Mouse (Mus musculus): ENCODE data around the gene Mrpl45. TPM values are rescaled to one million over a fixed set of nuclear protein-coding genes. Genes with fewer than 3 reads are reported as not detected.
A peak's percentile ranks its signal among the peaks of the same experiment; 100 is the strongest.
"Not testable (repeated sequence)": the region's sequence is repeated elsewhere in the genome, so short reads cannot be mapped to it uniquely, and the experiment has no call there.

The Mrpl45 gene
- polyA plus RNA-seq, 1 experiment from 2014 or later = 65.4 TPM

GRCm38 (mm10) chr11:97321894-97322600 lies 6.5 kb downstream of the Mrpl45 start:
- H3K36me3 ChIP-seq (ENCODE audit: control insufficient read depth, insufficient read depth, low read length) = peaks cover 21% of the 10 kb centered on the region
- H3K4me2 ChIP-seq (ENCODE audit: low read depth, low read length); H3K9ac ChIP-seq (ENCODE audit: low read depth, low read length); H3K9me3 ChIP-seq (ENCODE audit: control insufficient read depth, low read length); H3K4me1 ChIP-seq (ENCODE audit: control insufficient read depth, insufficient read depth, low read length); H3K27ac ChIP-seq (ENCODE audit: low read length); H3K27me3 ChIP-seq (replicated peaks; ENCODE audit: control insufficient read depth, insufficient read depth, low read length); H3K4me3 ChIP-seq (ENCODE audit: low read length): not testable (repeated sequence)
- ATAC-seq = 0 out of 2 replicates have a peak, but pooled peaks have one; percentile 23
- 82% methylated on average over 8 of the region's 8 CpGs for WGBS

GRCm38 (mm10) chr11:97325224-97325623 lies 9.7 kb downstream of the Mrpl45 start:
- Histone ChIP-seq H3K27me3 (replicated peaks; ENCODE audit: control insufficient read depth, insufficient read depth, low read length) (no peaks in the 10 kb centered on the region), H3K9me3 (ENCODE audit: control insufficient read depth, low read length) (no peaks in the 10 kb centered on the region), H3K9ac (ENCODE audit: low read depth, low read length) (no peak overlapping the region), H3K4me2 (ENCODE audit: low read depth, low read length) (no peak overlapping the region), H3K36me3 (ENCODE audit: control insufficient read depth, insufficient read depth, low read length) (peaks cover 37% of the 10 kb centered on the region), H3K4me3 (ENCODE audit: low read length) (no peak overlapping the region), H3K4me1 (ENCODE audit: control insufficient read depth, insufficient read depth, low read length) (no peaks in the 10 kb centered on the region), H3K27ac (ENCODE audit: low read length) (no peak overlapping the region)
- WGBS = 78% methylated on average over 1 of the region's 1 CpGs
- no peak for ATAC-seq

- peaks cover 37% of the 10 kb centered on the region for H3K36me3 ChIP-seq (ENCODE audit: control insufficient read depth, insufficient read depth, low read length)
- no peak overlapping the region for H3K9ac ChIP-seq (ENCODE audit: low read depth, low read length)
- WGBS = 26% methylated on average over 9 of the region's 9 CpGs
- no peak overlapping the region for H3K4me2 ChIP-seq (ENCODE audit: low read depth, low read length)
- H3K27me3 ChIP-seq (replicated peaks; ENCODE audit: control insufficient read depth, insufficient read depth, low read length) = no peaks in the 10 kb centered on the region
- peak; percentile 50; the same call in 1 of the 2 replicates for ATAC-seq
- no peaks in the 10 kb centered on the region for H3K9me3 ChIP-seq (ENCODE audit: control insufficient read depth, low read length)
- H3K27ac ChIP-seq (ENCODE audit: low read length) = no peak overlapping the region
- H3K4me1 ChIP-seq (ENCODE audit: control insufficient read depth, insufficient read depth, low read length) = 0 out of 2 replicates have a peak, but pooled peaks cover 2% of the 10 kb centered on the region
- H3K4me3 ChIP-seq (ENCODE audit: low read length) = no peak overlapping the region
These were observed 12.6 kb downstream of the Mrpl45 start for GRCm38 (mm10) chr11:97328148-97328547.

DNA sequence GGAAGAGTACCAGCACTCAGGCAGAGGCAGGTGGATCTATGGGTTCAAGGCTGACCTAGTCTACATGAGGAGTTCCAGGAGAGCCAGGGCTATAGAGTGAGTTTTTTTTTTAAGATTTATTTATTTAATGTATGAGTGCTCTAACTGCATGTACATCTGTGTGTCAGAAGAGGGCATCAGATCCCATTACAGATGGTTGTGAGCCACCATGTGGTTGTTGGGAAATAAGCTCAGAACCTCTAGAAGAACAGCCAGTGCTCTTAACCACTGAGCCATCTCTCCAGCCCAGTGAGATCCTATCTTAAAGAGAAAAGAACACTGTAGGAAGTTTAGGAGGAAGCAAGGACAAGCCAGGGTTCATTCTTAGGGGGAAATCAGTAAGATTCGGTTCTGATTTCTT lies 14.8 kb downstream of the Mrpl45 start:
- Histone ChIP-seq H3K4me1 (ENCODE audit: control insufficient read depth, insufficient read depth, low read length) (0 out of 2 replicates have a peak, but pooled peaks cover 3% of the 10 kb centered on the region), H3K9me3 (ENCODE audit: control insufficient read depth, low read length) (no peaks in the 10 kb centered on the region), H3K36me3 (ENCODE audit: control insufficient read depth, insufficient read depth, low read length) (peaks cover 31% of the 10 kb centered on the region), H3K27me3 (replicated peaks; ENCODE audit: control insufficient read depth, insufficient read depth, low read length) (no peaks in the 10 kb centered on the region), H3K4me2 (ENCODE audit: low read depth, low read length) (no peak overlapping the region), H3K4me3 (ENCODE audit: low read length) (no peak overlapping the region), H3K9ac (ENCODE audit: low read depth, low read length) (no peak overlapping the region), H3K27ac (ENCODE audit: low read length) (no peak overlapping the region)
- WGBS = 97% methylated on average over 1 of the region's 1 CpGs
- no peak for ATAC-seq

DNA sequence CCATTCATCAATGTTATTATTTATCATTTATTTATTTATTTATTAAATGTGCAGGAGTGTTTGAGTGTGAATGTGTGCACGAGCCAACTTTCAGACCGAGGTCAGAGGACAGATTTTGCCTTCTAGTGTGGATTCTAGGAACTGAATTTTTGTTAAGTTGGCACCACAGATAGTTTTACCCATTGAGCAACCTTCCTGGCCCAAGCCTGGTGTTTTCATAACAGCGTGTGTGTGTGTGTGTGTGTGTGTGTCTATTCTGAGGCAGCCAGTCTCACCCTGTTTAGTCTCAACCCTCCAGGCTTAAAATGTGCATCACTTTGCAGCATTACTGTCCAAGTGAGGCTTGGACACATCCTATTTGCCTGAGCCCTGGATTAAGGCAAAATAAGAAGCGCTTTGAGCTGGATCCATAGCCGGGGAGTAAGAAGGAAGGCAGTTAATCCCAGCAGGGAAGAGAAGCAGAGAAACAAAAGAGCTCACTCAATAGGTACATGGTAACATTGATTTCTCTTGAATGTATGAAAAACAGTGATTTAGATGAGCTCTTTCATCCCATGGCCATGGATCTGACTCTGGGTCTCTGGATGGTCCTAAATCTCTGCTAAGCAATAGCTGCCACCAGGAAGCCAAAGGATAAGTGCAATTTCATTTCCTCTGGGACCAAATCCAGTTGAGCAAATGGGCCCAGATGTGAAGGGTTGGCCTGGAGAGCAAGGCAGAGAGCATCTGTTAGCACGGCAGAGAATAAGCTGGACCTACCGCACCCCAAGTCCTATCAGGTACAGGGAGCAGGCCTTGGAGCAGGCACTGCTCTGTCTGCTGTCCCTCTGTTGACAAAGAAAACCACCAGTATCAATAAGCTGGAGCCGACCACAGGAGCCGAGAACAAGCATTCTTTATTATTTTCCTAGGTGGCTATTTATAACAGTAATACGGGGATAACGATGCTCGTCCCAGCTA lies 16.0 kb downstream of the Mrpl45 start:
- Histone ChIP-seq H3K27ac (ENCODE audit: low read length) (no peak overlapping the region), H3K27me3 (replicated peaks; ENCODE audit: control insufficient read depth, insufficient read depth, low read length) (no peaks in the 10 kb centered on the region), H3K4me3 (ENCODE audit: low read length) (no peak overlapping the region), H3K9me3 (ENCODE audit: control insufficient read depth, low read length) (no peaks in the 10 kb centered on the region), H3K4me1 (ENCODE audit: control insufficient read depth, insufficient read depth, low read length) (0 out of 2 replicates have a peak, but pooled peaks cover 6% of the 10 kb centered on the region), H3K9ac (ENCODE audit: low read depth, low read length) (no peak overlapping the region), H3K4me2 (ENCODE audit: low read depth, low read length) (no peak overlapping the region), H3K36me3 (ENCODE audit: control insufficient read depth, insufficient read depth, low read length) (peaks cover 21% of the 10 kb centered on the region)
- WGBS = 85% methylated on average over 12 of the region's 12 CpGs
- ATAC-seq = no peak

GRCm38 (mm10) chr11:97333044-97333443 lies 17.5 kb downstream of the Mrpl45 start:
- Histone ChIP-seq H3K36me3 (ENCODE audit: control insufficient read depth, insufficient read depth, low read length) (peaks cover 13% of the 10 kb centered on the region), H3K27ac (ENCODE audit: low read length) (no peak overlapping the region), H3K4me2 (ENCODE audit: low read depth, low read length) (no peak overlapping the region), H3K4me1 (ENCODE audit: control insufficient read depth, insufficient read depth, low read length) (peaks cover 11% of the 10 kb centered on the region; the same call in 1 of the 2 replicates), H3K9ac (ENCODE audit: low read depth, low read length) (no peak overlapping the region), H3K27me3 (replicated peaks; ENCODE audit: control insufficient read depth, insufficient read depth, low read length) (no peaks in the 10 kb centered on the region), H3K9me3 (ENCODE audit: control insufficient read depth, low read length) (no peaks in the 10 kb centered on the region), H3K4me3 (ENCODE audit: low read length) (no peak overlapping the region)
- 46% methylated on average over 9 of the region's 9 CpGs for WGBS
- no peak for ATAC-seq

DNA sequence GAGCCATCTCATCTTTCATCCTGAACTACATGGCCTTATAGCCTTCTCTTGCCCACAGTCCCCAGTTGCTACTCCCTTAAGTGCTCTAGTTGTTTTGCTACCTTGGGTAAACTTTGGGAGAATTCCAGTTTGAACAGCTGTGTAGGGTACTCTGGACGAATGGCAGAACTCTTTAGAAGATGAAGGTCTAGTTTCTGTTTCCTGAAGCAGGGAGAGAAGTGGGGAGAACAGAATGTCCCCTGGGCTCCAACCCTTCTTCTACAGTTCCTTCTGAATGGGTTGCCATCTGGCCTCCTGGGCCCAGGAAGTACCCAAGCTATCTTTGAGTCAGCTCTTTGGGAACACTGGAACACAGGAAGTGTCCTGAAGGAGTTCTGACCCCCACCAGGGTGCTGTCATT lies 18.4 kb downstream of the Mrpl45 start:
- no peak for ATAC-seq
- Histone ChIP-seq H3K27ac (ENCODE audit: low read length) (no peak overlapping the region), H3K9ac (ENCODE audit: low read depth, low read length) (no peak overlapping the region), H3K4me2 (ENCODE audit: low read depth, low read length) (no peak overlapping the region), H3K9me3 (ENCODE audit: control insufficient read depth, low read length) (no peaks in the 10 kb centered on the region), H3K36me3 (ENCODE audit: control insufficient read depth, insufficient read depth, low read length) (peaks cover 9% of the 10 kb centered on the region), H3K4me3 (ENCODE audit: low read length) (no peak overlapping the region), H3K4me1 (ENCODE audit: control insufficient read depth, insufficient read depth, low read length) (peaks cover 17% of the 10 kb centered on the region), H3K27me3 (replicated peaks; ENCODE audit: control insufficient read depth, insufficient read depth, low read length) (no peaks in the 10 kb centered on the region)
- WGBS = 37% methylated on average over 1 of the region's 1 CpGs

GRCm38 (mm10) chr11:97334400-97334799 lies 18.9 kb downstream of the Mrpl45 start:
- Histone ChIP-seq H3K36me3 (ENCODE audit: control insufficient read depth, insufficient read depth, low read length) (peaks cover 6% of the 10 kb centered on the region), H3K9me3 (ENCODE audit: control insufficient read depth, low read length) (no peaks in the 10 kb centered on the region), H3K9ac (ENCODE audit: low read depth, low read length) (no peak overlapping the region), H3K4me3 (ENCODE audit: low read length) (no peak overlapping the region), H3K4me2 (ENCODE audit: low read depth, low read length) (no peak overlapping the region), H3K4me1 (ENCODE audit: control insufficient read depth, insufficient read depth, low read length) (peaks cover 18% of the 10 kb centered on the region), H3K27ac (ENCODE audit: low read length) (no peak overlapping the region), H3K27me3 (replicated peaks; ENCODE audit: control insufficient read depth, insufficient read depth, low read length) (no peaks in the 10 kb centered on the region)
- 79% methylated on average over 9 of the region's 9 CpGs for WGBS
- ATAC-seq = no peak

GRCm38 (mm10) chr11:97336238-97336637 lies 20.7 kb downstream of the Mrpl45 start:
- H3K9me3 ChIP-seq (ENCODE audit: control insufficient read depth, low read length) = no peaks in the 10 kb centered on the region
- H3K27ac ChIP-seq (ENCODE audit: low read length) = no peak overlapping the region
- ATAC-seq = no peak
- peaks cover 18% of the 10 kb centered on the region for H3K4me1 ChIP-seq (ENCODE audit: control insufficient read depth, insufficient read depth, low read length)
- H3K9ac ChIP-seq (ENCODE audit: low read depth, low read length) = 0 out of 2 replicates have a peak overlapping the region, but pooled peaks have one; percentile 17
- no peaks in the 10 kb centered on the region for H3K36me3 ChIP-seq (ENCODE audit: control insufficient read depth, insufficient read depth, low read length)
- H3K4me2 ChIP-seq (ENCODE audit: low read depth, low read length) = no peak overlapping the region
- H3K4me3 ChIP-seq (ENCODE audit: low read length) = no peak overlapping the region
- H3K27me3 ChIP-seq (replicated peaks; ENCODE audit: control insufficient read depth, insufficient read depth, low read length) = no peaks in the 10 kb centered on the region
- WGBS = 54% methylated on average over 6 of the region's 6 CpGs
